Mouse (Mus musculus): ENCODE measurements at regions not wholly inside any gene's neighbourhood (a gene's known extent, or its start where the extent isn't known, plus 50 kb on each side); places are given as distances from the start of the nearest gene placed in this dataset.

- TF ChIP-seq TCF12 (IDR thresholded peaks at IDR 0.05; ENCODE audit: insufficient read depth, poor library complexity, severe bottlenecking) (no peak), USF1 (IDR thresholded peaks at IDR 0.05; ENCODE audit: low read depth) (no peak), SRF (IDR thresholded peaks at IDR 0.05; ENCODE audit: control insufficient read depth, insufficient read length, low read depth) (no peak)
- Histone ChIP-seq H3ac (ENCODE audit: control insufficient read depth, insufficient read length) (no peak overlapping the region), H3K4me3 (no peak overlapping the region), H3K4me2 (ENCODE audit: low read depth) (no peak overlapping the region), H3K36me3 (ENCODE audit: control insufficient read depth, insufficient read depth) (no peaks in the 10 kb centered on the region), H3K27me3 (ENCODE audit: control insufficient read depth, insufficient read depth, insufficient read length) (no peaks in the 10 kb centered on the region), H3K79me2 (ENCODE audit: control insufficient read depth, insufficient read depth) (no peaks in the 10 kb centered on the region)
Measured at GRCm38 (mm10) chr13:112012640-112013039, 203.8 kb upstream of the Map3k1 start.

DNA sequence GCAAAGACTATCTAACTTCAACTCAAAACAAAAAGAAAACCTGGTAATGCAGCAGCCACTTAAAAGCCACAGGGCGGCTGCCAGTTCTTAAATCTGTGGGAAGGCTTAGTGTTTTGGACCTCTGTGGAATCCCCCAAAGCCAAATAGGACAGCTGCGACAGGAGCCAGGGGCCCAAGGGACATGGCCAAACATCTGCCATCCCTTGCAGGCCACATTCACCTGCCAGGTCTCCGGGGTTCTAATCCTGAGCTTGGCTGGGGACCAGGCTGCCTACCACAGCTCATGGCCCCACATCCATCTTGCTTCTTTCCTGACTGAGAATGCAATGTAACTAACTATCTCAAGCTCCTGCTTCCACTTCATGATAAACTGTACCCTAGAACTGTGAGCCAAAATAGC is 206.3 kb upstream of the Map3k1 start:
- no peaks in the 10 kb centered on the region for H3K27me3 ChIP-seq (ENCODE audit: control insufficient read depth, insufficient read depth, insufficient read length)
- H3K4me3 ChIP-seq = no peak overlapping the region
- no peaks in the 10 kb centered on the region for H3K79me2 ChIP-seq (ENCODE audit: control insufficient read depth, insufficient read depth)
- no peaks in the 10 kb centered on the region for H3K36me3 ChIP-seq (ENCODE audit: control insufficient read depth, insufficient read depth)
- TF ChIP-seq MYOD1 (IDR thresholded peaks at IDR 0.05; ENCODE audit: control insufficient read depth in 1 of 3, insufficient read length in 2 of 3, low read depth in 2 of 3) (peak in 1 of 3 experiments; percentile 70), TCF3 (IDR thresholded peaks at IDR 0.05; ENCODE audit: insufficient read length, low read depth) (no peak)
- H3ac ChIP-seq (ENCODE audit: control insufficient read depth, insufficient read length) = no peak overlapping the region
- H3K4me2 ChIP-seq (ENCODE audit: low read depth) = no peak overlapping the region

GRCm38 (mm10) chr13:112016280-112016679 is 207.5 kb upstream of the Map3k1 start:
- H3ac ChIP-seq (ENCODE audit: control insufficient read depth, insufficient read length) = no peak overlapping the region
- H3K79me2 ChIP-seq (ENCODE audit: control insufficient read depth, insufficient read depth) = no peaks in the 10 kb centered on the region
- H3K4me3 ChIP-seq = no peak overlapping the region
- H3K36me3 ChIP-seq (ENCODE audit: control insufficient read depth, insufficient read depth) = no peaks in the 10 kb centered on the region
- no peak overlapping the region for H3K4me2 ChIP-seq (ENCODE audit: low read depth)
- TF ChIP-seq REST (IDR thresholded peaks at IDR 0.05; ENCODE audit: insufficient read depth, insufficient read length) (no peak), TCF12 (IDR thresholded peaks at IDR 0.05; ENCODE audit: insufficient read depth, poor library complexity, severe bottlenecking) (no peak), MAX (IDR thresholded peaks at IDR 0.05; ENCODE audit: low read depth) (no peak), SRF (IDR thresholded peaks at IDR 0.05; ENCODE audit: control insufficient read depth, insufficient read length, low read depth) (no peak), E2F4 (IDR thresholded peaks at IDR 0.05; ENCODE audit: insufficient read depth) (no peak), TCF3 (IDR thresholded peaks at IDR 0.05; ENCODE audit: insufficient read length, low read depth) (no peak), MYOD1 (IDR thresholded peaks at IDR 0.05; ENCODE audit: control insufficient read depth in 1 of 3, insufficient read length in 2 of 3, low read depth in 2 of 3) (no peak), CEBPB (IDR thresholded peaks at IDR 0.05; ENCODE audit: insufficient read depth, poor library complexity, severe bottlenecking) (no peak)
- H3K27me3 ChIP-seq (ENCODE audit: control insufficient read depth, insufficient read depth, insufficient read length) = no peaks in the 10 kb centered on the region

DNA sequence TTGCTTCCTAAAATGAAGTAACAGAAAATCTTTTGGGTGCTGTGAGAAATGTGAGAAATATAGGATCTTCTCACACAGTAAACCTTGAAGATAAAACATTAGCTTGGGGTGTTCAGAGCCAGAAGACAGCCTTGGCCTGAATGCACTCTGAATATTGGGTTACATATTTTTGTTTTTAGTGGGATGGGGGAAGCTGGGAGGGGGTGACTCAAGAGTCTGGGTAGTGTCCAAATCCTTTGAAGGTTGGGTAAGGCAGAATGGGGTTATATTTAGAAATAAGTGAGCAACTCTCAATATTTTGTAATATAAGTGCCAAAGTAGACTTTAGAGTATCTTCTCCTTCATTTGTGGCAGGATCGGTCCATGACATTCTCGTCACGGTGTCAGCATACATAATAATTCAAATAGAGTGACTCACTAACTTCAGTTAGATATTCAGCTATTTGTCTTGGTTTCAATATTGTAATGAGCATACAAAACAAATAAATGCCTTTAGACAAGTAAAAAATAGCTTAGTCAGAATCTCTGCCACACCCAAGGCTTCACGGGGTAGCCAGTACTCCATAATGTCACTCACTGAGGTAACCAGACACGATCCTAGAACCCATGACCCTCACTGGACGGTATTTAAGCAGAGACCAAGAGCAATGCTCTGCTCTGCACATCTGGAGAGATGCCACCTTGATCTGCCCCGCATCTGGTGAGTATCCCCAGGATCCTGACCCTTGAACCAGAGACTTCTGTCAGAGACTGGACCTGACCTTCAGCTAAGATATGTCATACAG is 209.9 kb upstream of the Map3k1 start:
- Histone ChIP-seq H3K4me3 (no peak overlapping the region), H3K4me2 (ENCODE audit: low read depth) (peak overlapping the region; percentile 48), H3K79me2 (ENCODE audit: control insufficient read depth, insufficient read depth) (no peaks in the 10 kb centered on the region), H3K27me3 (ENCODE audit: control insufficient read depth, insufficient read depth, insufficient read length) (no peaks in the 10 kb centered on the region), H3K36me3 (ENCODE audit: control insufficient read depth, insufficient read depth) (no peaks in the 10 kb centered on the region), H3ac (ENCODE audit: control insufficient read depth, insufficient read length) (no peak overlapping the region)
- no peak for TF ChIP-seq POLR2A (IDR thresholded peaks at IDR 0.05; ENCODE audit: insufficient read length, low read depth)

DNA sequence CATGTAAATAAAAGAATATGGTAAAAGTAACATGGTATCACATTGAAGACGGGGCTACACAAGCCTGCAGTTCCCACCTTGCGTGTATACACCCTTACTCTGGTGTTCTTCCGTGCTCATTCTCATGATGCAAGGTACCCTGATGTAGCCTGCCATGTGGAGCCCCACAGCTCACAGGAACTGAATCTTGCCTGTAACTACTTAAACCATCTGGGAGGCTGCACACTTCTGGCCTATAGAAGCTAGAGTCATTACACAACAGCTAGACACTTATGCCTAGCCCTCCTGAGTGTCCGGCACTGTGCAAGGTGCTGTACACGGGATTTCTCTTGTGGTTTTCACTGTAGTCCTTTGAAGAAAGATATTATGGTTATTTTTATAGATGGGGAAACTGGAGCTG is 210.8 kb upstream of the Map3k1 start:
- no peaks in the 10 kb centered on the region for H3K79me2 ChIP-seq (ENCODE audit: control insufficient read depth, insufficient read depth)
- no peaks in the 10 kb centered on the region for H3K36me3 ChIP-seq (ENCODE audit: control insufficient read depth, insufficient read depth)
- H3ac ChIP-seq (ENCODE audit: control insufficient read depth, insufficient read length) = no peak overlapping the region
- H3K4me2 ChIP-seq (ENCODE audit: low read depth) = no peak overlapping the region
- no peak overlapping the region for H3K4me3 ChIP-seq
- no peaks in the 10 kb centered on the region for H3K27me3 ChIP-seq (ENCODE audit: control insufficient read depth, insufficient read depth, insufficient read length)
- TF ChIP-seq POLR2A (IDR thresholded peaks at IDR 0.05; ENCODE audit: insufficient read length, low read depth) (no peak), REST (IDR thresholded peaks at IDR 0.05; ENCODE audit: insufficient read depth, insufficient read length) (no peak), SRF (IDR thresholded peaks at IDR 0.05; ENCODE audit: control insufficient read depth, insufficient read length, low read depth) (no peak), TCF3 (IDR thresholded peaks at IDR 0.05; ENCODE audit: insufficient read length, low read depth) (no peak), USF1 (IDR thresholded peaks at IDR 0.05; ENCODE audit: low read depth) (no peak), E2F4 (IDR thresholded peaks at IDR 0.05; ENCODE audit: insufficient read depth) (no peak), MYOG (IDR thresholded peaks at IDR 0.05; ENCODE audit: control insufficient read depth in 1 of 3, insufficient read depth in 1 of 3, insufficient read length in 2 of 3, low read depth in 2 of 3) (no peak), POLR2AphosphoS2 (IDR thresholded peaks at IDR 0.05; ENCODE audit: insufficient read length, low read depth) (no peak), MAX (IDR thresholded peaks at IDR 0.05; ENCODE audit: low read depth) (no peak), CEBPB (IDR thresholded peaks at IDR 0.05; ENCODE audit: insufficient read depth, poor library complexity, severe bottlenecking) (no peak), TCF12 (IDR thresholded peaks at IDR 0.05; ENCODE audit: insufficient read depth, poor library complexity, severe bottlenecking) (no peak), MYOD1 (IDR thresholded peaks at IDR 0.05; ENCODE audit: control insufficient read depth in 1 of 3, insufficient read length in 2 of 3, low read depth in 2 of 3) (no peak)

All from myocyte (in vitro differentiated cells).